Mouse (Mus musculus) left cerebral cortex, adult 9 months (tissue): ENCODE results near the gene Slc35e2.

Experiments used
- DNase-seq, 2 experiments: peaks; one replicate each; pipeline ENCODE4 v3.0.0; 2022; ENCODE audit warnings: low spot score in 2 of 2

The Slc35e2 gene

DNA sequence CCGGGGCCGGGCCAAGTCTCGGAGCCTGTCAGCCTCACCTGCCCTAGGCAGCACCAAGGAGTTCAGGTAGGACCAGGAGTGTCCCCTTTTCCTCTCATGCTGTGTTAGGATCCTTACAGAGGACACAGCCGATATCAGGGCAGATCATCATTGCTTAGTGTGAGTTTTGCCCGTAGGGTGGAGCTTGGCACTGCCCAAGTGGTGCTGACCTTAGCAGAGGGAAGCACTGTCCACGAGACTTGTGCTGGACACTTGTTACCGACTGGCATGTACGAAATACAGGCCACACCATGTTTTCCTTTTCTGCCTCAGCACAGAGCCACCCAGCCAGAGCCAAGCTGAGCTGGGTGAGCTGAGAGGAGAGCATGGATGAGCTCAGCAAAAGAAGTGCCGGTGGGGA, 24.1 kb upstream of the Slc35e2 start:
- no peak for DNase-seq

DNA sequence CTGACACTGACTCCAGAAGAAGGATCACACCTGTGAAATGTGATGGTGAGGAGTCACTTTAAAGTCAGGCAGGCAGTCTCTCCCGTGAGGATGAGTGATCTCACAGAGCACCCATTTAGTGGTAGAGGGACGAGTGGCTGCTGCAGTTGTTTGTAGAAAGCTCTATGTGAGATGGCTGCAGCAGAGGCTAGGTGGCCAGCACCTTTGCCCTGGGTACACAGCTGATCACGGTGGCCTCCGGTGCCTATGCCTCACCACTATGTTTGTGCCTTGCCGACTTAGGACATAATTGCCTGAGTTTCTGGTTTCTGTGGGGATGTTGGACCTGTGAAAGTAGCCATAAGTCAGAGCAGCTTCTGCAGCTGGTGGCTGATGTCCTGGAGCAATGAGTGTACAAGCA, 23.5 kb upstream of the Slc35e2 start:
- no peak for DNase-seq

DNA sequence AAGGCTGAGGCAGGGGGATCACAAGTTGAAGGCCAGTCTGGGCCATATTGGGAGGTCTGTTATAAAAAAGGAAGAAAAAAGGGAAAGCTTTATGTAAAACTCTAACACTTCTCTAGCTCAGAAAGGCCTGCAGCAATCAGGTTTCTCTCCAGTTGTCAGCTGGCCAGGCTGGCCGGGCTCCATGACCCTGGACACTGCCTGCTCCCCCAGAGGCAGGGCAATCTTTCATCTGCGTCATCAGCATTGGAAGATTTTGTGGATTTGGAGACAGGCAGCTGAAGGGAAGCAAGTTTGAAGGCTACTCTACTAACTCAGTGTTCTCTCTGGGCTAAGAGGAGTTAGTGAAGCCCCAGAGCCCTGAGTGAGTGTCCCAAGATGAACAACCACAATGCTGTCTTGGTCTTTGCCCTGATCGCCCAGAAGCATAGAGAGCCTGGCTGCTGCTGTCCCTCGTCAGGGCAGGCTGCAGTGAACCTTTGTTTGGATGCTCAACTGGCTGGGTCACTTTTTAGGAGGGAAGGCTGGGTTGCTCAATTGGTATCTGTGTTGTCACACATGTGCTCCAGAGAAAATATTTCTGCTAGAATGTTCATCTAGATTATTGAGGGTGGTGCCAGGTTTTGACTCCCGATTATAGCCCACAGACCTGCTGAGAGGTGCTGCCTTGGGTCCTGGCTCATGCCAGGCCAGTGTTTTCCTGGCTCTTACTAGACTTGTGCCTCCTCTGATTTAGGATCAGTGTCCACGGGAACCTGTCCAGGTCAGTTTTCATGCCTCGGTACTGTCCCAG, 22.7 kb upstream of the Slc35e2 start:
- DNase-seq = no peak

DNA sequence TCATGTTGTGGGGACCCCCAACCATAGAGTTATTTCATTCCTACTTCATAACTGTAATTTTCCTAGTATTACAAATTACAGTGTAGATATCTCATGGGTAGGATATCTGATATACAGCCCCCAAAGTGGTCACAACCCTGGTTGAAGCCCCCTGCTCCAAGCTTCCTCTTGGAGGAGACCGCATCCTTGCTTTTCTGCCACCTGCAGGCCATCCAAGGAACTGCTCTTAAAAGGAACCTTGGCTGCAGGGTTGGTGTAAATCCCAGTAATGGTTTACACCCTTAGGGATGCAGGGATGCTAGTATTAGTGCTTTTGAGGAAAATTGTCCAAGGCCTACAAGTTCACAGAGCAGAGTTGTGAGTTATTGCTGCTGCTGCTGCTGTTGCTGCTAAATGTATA, 20.8 kb upstream of the Slc35e2 start:
- DNase-seq = peak in 1 of 2 experiments; percentile 50

DNA sequence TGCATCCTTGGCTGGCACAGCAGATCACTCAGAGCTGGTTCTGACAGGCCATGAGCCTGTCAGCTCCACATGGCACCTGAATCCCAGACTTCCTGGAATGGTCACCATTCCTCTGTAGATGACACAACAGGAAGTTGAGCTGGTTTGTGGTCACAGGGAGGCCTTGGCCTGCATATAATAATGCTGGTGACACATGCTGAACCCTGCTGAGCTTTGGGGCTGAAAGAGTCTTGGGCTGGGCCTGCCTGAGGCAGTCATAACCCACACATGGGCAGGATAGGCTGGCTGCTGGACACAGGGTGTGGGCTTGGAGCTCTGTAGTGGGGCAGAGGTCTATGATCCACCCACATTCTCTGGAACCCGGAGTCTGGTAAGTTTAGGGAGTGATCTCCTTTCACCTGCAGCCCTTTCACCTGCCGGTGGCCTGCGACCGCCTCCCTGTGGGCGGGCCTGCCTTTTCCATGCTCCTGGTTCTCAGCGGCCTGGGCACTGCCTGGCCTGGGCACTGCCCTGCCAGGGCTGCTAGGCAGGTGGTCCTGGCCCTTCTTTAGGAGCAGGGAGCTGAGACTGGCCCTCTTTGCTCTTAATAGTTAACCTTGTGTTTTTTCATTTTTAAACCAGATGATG, 18.8 kb upstream of the Slc35e2 start:
- DNase-seq = no peak

DNA sequence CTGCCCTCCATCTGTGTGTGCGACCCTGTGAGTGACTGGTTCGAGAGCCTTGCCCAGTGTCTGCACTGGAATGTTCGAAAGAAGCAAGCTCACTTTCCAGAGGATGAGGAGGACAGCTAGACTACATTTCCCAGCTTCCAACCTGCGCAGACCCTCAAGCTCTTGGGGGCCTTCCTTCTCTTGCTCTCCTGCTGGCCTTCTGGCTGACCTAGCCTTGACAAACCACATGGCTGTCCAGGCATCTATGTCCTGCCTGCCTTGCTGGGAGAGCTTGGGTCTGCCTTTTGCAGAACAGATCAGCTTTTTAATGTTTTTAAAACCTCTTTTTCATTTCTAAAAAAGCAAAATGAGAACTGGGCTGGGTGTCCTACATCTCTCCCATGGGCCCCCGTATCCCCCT, 11.9 kb upstream of the Slc35e2 start:
- DNase-seq = no peak

DNA sequence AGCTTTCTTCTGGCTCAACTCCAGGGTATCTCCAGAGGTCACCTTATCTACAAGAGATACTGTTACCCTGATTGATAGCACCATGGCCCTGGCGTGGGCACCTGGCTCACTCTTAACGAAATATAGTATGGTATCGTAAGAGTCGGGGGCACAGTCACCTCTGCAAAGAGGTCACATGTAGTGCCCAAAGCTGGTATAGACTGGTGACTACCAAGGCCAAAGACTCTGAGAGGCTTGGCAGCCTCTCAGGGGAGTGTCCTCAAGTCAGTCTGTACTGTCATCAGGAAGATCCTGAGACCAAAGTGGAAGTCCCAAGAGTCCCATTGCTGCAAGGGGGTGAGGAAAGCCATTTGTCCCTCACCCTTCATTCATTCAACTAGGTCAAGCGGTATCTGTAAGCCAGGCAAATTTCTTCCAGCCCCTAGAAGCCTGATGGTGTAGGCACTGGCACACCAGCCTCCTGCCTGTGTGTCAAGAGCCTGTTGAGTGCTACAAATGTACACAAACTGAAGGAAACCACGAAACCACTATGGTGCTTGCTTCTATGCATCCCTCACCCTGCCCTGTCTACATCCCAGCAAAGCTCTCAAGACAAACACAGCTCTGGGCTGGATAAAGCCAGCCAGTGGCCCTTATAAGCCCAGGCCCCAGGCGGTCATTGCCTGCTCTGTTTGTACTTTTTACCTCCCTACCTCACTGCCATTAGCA, 10.1 kb upstream of the Slc35e2 start:
- no peak for DNase-seq

DNA sequence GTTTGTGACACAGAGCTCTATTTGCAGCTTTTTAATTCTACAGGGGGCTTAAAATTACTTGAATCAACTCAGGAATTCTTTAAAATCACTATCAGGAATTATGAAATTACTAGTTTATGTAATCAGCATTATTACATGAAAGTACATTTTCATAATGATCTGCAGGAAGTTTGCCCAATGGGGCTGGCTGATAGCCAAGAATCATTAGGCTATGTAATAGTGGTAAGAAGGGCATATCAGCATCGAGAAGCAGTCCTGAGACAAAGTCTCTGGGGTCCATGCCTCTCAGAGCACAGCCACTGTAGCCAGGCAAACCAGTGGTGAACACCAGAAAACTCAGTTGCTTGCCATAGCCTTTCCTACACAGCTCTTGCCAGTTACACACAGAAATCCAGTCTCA, 7.4 kb upstream of the Slc35e2 start:
- DNase-seq = no peak

DNA sequence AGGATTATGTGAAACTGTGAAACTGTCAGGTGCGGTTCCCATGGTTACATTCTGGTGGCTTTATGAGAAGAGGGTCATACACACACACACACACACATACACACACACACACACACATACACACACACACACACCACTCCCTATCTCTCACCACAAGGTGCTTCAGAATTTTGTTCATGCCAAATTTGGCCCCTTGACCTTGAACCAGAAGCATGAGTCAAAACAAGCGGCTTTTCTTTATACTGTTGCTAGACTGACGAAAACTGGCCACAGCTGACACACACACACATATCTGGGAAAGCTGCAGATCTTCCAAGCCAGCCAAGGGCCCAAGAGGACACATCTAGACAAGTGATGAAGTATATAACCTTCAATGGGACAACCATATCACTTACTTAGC, 5.4 kb upstream of the Slc35e2 start:
- DNase-seq = no peak

DNA sequence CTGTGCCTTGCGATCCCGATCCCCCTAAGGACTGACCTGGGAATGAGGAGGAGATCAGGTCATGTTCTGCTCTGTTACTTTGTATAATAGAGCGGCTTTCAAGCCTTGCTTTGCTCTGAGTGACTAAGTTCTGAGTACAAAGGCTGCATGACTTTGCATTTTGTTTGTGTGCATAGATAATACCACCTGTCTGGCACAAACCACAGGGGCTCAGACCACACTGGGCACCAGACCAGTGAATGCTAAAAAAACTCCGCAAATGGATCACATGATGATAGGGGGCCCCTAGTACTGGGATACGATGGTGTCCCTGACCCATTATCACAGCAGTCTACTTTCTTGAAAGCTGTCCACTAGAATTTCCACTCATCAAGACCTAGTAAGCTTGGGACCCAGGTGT, 4.6 kb upstream of the Slc35e2 start:
- DNase-seq = no peak

DNA sequence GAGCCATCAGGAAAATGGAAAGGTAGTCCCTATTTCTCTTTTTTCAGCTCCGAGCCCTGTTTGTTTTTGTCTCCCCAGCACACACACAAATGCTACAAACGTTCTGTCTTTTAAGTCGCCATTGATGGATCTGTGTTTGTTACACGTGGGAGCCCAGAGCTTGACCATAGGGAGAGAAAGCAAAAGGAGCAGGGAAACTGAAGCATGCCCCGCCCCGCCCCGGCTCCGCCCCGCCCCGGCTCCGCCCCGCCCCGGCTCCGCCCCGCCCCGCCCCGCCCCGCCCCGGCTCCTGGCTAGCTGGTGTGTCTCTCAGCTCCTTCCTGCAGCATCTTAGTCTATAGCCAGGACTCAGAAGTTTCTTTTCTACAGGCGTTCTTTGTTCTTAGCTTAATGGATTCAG, 2.7 kb upstream of the Slc35e2 start:
- no peak for DNase-seq

DNA sequence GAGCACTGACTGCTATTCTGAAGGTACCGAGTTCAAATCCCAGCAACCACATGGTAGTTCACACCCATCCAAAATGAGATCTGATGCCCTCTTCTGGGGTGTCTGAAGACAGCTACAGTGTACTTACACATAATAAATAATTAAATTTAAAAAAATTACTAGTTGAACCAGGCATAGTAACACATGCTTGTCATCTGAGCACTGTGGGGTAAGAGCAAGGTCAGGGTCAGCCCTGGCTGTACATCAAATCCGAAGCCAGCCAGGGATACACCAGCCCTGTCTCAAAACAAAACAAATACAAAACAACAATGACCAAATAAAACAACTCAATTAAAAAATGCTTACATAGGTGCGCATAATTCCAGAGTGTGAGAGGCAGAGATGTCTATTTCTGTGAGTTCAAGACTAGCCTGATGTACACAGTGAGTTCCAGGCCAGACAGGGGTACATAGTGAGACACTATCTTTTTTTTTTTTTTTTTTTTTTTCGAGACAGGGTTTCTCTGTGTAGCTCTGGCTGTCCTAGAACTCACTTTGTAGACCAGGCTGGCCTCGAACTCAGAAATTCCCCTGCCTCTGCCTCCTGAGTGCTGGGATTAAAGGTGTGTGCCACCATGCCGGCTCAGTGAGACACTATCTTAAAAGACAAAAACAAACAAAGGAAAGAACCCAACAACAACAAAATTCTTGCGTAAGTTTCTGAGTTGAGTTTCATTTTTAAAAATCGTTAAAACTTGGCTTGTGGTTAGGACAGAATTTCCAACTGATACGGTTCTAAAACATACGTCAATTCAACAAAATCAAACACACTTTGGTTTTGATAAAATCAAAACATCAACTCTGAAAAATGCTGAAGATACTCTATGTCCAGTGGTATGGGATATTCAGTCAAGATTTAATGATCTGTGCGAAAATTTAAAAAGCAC, 1.1 kb upstream of the Slc35e2 start:
- no peak for DNase-seq

DNA sequence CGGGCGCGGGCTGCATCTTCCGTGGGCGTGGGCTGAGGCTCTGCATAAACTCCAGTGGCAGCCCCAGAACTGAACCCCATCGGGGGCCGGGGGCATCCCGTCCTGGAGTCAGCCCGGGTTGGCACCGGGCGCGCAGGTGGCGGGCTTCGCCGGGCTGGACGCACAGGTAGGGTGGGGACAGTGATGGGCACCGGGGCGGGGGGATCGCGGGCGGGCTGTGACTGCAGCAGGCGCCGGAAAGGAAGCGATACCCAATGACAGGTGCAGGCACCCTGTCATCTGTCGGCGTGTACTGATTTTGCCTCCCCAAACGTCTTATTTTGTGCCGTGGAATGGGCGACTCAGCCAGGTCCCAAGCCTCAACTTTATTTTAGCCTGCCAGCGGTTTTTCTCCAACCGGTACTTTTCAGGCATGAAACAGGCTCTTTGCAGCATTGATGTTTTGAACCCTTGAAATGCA, 811 bp downstream of the Slc35e2 start:
- DNase-seq = no peak

DNA sequence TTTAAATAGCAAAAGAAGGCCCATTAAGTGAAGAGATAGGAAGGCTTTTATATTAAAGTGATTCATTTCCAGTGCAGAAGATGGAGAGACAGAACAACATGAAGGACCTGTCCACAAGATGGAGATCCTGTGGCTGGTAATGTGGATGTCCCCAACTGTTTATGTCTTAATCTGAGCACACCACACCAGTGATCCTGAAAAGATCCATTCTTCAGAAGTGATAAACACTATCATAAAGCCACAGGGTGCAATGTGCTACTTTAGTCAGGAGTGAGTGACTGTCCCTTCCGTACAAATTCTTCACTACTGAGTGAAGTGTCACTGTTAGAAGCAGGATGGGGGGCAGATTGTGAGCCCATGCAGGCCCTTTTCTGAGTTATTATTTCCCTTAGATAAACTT, 1.5 kb downstream of the Slc35e2 start:
- DNase-seq = no peak

DNA sequence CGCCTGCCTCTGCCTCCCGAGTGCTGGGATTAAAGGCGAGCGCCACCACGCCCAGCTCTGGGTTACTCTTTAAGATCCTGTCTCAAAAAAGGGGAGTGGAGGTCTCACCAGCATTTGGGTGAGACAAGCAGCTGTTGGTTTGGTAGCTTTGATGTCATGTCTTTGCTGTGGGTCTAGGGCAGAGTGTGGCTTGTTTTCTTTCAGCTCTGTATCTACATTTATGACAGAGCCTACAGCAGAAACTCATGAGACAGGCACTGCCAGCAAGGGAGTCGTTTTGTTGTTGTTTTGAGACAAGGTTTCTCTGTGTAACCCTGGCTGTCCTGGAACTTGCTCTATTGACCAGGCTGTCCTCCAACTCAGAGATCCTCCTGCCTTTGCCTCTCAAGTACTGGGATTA, 2.6 kb downstream of the Slc35e2 start:
- DNase-seq = no peak

DNA sequence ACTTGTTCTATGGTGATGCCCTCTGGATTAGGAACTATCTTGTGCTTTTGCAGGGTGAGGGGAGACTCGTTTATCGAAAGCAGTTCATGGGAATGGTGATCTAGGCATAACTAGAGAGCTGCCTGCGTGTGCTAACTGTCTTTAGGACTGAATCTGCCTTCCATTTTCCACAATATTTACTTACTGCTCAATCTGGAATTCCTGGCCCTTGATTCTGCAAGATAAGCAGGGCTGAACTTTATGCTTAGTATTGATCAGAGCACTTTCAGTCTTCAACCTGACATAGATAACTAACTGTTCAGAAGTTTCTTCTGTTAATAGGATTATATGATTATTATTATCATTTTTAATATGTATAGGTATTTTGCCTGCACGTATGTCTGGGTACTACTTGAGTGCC, 3.9 kb downstream of the Slc35e2 start:
- no peak for DNase-seq

DNA sequence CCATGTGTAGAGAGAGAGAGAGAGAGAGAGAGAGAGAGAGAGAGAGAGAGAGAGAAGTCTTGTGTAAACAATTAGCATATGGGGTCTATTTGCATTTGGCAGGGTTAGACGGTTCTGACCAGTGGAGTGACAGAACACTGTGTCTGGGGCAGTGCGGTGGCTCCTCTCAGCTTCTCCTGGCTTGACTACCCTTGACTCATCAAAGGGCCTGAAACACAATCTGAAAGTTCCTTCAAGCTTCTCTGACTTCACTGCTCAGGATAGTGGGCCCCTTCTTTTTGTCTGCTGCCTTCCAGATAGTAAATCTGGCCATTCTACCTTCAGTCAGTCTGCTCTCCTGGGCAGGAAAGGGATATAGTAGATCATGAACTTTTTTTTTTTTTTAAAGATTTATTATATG, 5.6 kb downstream of the Slc35e2 start:
- DNase-seq = no peak

DNA sequence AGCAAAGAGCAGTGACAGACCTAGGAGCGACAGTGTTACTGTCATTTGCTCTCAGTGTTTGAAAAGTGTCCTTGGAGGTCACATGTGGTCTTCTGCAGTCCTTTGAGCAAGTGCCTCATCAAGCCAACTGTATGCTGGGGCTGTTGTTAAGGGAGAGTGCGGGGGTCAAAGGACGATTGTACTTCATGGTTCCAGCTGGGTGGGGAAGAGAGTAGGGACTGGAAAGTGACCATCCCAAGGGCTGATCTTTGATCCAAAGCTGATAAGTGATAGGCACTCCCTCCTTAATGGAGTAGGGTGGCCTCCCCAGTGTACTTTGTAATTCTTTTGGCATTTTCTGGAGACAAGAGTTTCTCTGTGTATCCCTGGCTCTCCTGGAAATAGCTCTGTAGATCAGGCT, 10.6 kb downstream of the Slc35e2 start:
- DNase-seq = no peak

DNA sequence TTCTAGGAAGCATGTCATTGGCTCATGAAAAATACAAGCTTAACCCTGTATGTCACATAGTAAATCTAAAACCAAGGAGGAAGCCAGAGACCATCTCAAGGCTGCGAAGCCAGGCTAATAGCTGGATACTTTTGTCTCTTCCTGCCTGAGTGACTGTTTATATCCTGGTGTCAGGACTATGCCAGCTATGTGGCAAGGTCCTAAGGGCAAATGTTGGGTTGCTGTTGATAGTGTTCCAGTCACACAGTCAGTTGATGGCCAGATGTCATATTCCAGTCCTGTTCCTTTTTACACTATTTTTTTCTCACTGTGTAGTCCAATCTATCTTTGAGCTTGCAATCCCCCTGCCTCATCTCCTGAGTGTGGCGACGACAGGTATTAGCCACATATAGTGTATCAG, 12.0 kb downstream of the Slc35e2 start:
- no peak for DNase-seq

DNA sequence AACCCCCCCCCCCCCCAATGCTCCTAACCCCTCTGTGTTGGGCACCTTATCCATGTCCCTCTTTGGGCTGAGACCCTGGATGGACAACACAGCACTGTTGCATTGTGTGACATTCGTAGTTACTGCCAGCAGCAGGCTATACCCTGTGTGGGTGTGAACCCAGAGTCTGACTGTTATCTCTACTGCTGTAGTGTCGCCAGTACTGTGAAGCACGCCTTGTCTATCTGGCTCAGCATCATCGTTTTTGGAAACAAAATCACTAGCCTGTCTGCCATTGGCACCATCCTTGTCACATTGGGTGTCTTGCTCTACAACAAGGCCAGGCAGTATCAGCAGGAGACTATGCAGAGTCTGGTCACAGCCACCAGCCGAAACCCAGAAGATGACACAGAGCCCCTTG, 17.1 kb downstream of the Slc35e2 start:
- no peak for DNase-seq

DNA sequence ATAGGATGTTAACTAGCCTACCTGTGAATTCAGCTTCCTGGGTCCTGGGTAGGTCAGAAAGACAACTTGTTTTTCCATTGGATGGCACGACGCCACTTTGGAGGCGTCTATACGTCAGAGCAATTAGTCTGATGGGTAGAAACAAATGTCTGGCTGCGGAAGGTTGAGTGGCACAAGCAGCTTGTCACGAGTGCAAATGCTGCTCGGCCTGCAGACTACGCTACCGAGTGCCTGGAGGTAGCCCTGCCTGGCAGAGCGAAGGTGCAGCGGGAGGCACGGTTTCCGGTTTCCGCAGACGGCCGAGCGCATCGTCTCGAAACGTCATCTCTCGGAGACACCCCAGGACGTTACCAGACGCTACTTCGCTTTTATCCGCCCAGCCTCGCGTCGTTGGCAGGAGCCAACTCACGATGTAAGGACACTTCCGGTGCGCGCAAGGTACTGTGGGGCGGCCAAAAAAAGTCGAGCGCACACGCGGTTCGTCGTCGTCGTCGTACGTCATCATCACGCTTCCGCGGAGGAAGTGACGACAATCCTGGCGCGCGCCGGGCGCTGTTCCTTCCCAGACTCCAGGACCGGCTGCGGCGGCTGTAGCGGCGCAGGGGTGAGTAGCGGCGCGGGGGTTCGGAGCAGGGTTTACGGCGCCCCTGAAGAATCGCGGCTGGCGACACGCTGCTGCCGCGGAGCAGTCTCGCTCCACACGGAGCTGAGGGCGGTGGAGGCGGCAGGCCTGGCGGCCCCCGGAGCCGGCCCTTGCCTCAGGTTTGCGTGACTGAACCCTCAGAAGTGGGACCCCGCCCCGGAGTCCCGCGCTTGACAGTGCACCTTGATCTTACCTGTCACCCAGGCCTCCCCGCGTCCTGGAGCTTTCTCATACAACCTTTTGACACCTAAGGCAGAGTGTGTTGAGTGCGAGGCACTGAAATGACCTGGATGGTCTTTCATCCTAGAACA, 23.4 kb downstream of the Slc35e2 start, which contains the start of gene Cdk11b:
Gene Cdk11b (plus strand): TSS at position 517 of the 954 bp plus-strand sequence.
- peak; percentile 94 to 97 for DNase-seq
